Mouse (Mus musculus) cerebellum, adult (tissue): ENCODE data around the gene Borcs5.

Experiments used
- ATAC-seq: cut with Nextera tagmentation; 2 replicates; pipeline ENCODE4 v1.9.2; 2017; ENCODE audit warnings: mild to moderate bottlenecking, moderate library complexity, mixed read lengths; ENCODE audit not compliant: insufficient number of reproducible peaks, low FRiP score, low TSS enrichment

The Borcs5 gene

DNA sequence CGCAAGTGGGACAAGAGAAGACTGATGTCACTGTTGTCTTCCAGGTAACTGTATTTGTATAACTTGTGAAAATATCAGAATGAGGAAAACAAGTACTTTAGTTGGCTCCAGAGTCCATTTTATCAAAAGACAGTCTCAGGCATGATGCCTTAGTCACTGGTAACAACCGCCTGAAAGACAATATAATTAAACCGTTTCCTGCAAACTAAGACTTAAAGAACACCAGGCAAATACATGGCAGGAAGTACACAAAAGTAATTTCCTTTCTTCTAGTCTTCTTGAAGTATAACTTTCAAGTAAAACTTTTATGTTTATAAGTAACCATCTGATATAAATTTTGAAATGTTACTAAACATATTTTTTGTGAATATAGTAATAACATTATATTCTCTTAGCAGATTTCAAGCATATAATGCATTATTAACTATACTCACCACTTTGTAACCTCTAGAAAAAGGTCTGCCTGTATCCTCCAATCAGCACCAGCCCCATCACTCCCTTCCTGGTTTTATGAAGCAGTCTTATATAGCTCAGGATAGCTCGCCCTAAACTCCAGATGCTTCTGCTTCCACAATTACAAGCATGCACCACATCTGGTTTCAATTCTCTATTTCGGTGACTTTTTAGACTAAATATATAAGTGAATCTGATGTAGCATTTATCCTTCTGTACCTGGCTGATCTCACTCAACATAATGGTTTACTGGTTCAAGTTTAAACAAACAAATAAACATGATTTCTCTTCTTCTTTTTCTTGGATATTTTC lies 112.8 kb downstream of the Borcs5 start:
- ATAC-seq = no peak

GRCm38 (mm10) chr6:134753412-134753811 lies 114.1 kb downstream of the Borcs5 start:
- no peak for ATAC-seq

GRCm38 (mm10) chr6:134753858-134754257 lies 114.5 kb downstream of the Borcs5 start:
- no peak for ATAC-seq

DNA sequence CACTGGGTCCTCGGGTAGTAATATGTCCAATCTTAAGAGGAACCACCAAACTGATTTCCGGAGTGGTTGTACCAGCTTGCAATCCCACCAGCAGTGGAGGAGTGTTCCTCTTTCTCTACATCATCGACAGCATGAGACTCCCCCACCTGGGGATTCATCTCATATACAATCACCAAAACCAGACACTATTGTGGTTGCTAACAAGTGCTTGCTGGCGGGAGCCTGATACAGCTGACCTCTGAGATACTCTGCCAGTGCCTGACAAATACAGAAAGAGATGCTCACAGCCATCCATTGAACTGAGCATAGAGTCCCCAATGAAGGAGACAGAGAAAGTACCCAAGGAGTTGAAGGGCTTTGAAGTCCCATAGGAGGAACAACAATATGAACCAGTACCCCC lies 116.7 kb downstream of the Borcs5 start:
- ATAC-seq = no peak
